Mouse (Mus musculus) fibroblast of lung, adult 2 months (primary cell): ENCODE data around the gene Edem1.
"Not testable (repeated sequence)": the region's sequence is repeated elsewhere in the genome, so short reads cannot be mapped to it uniquely, and the experiment has no call there.

ENCODE experiments used
- DNase-seq: peaks from one replicate; pipeline ENCODE4 v3.0.0-alpha.2; 2011; ENCODE audit warnings: low read depth

Edem1 gene

DNA sequence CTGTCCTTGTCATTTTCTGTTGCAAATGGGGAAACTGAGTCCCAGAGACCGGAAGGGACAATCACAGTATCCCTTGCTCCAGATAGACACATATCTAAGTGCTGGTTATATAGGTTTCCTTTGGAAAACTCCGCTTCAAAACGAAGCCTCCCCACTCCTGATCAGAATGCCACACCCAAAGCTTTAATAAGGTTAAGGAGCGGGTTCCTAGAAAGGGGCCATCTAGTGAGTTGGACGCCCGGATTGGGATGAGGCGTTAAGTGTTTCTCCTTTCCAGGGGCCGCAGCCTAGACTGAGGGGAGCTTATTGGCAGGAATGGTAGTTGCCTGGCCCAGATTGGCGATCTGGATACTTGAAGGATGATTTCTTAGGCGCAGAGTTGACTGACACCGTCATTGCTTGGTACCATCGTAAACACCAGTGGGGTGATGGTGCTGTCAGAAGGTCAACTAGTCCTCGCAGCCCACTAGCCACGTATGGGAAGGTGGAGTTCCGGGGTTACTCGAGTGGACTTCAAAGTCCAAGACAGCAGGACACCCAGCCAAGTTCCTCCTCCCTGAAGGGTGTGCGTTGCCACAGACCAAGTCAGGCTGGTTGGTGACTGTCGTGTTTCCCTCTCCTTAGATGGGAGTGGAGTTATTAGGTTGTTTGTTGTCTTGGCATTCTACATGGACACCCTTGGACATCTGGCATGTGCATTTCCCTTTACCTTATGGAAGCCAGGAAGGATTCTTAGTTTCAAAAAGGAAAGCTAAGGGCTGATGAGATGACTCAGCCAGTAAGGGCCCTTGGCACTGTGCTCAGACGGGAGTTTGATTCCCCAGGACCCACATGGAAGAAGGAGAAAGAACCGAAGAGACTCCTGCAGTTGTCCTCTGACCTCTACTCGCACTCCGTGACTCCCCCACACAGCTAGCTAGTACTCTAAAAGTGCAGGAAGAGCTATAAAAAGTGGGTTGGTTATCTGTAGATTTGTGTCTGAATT is 1.2 kb downstream of the Edem1 start:
- DNase-seq, result no peak

- DNase-seq, result no peak
Measured at GRCm38 (mm10) chr6:108832170-108832569, 3.7 kb downstream of the Edem1 start.

DNA sequence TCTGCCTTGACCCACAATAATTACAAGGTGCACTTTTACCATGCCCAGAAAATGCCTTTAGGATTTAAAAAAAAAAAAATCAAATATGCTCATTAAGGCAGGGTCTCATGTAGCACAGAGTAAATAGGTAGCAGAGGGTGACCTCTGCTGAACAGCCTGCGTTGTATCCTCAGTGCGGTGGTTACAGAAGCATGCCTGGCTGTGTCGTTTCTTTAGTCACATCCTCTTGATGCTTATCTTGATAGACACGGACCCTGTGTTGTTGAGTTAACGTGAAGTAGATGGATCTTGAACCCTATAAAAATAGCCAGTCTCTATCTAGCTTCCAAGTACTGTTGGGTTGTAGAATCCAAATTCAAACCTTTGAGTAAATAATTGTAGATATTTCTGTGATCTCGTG is 4.5 kb downstream of the Edem1 start:
- DNase-seq, result no peak

DNA sequence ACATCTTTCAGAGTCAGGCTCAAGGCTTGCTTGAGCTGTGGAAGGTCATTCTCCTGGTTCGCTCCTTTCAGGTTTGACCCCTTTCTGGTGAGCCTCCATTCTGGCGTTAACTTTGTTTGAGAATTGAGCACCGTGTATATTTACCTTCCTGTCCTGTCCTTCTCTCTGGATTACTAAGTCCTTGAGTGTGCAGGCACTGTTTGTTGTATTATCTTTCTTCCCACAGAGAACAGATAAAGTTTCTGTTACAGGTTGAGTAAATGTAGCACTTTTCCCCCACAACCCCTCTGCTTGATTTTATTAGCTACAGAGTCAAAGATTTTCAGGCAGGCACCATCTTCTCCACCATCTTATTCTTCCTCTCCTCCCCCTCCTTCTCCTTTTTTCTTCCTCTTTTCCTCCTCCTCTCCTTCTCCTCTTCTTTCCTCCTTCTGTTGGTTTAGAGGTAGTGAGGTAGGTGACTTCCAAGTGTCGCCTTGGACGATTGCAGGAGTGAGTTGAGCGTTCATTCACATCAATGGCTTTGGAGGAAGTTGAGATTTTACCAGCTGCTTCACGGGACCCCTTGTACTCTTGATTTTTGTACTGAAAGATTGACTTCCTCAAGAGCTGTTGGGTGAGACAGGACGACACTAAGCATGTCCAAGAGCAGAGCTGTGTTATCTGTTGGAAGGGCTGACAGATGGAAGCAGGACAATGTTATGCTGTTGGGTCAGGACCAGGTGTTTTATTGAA is 5.7 kb downstream of the Edem1 start:
- no peak for DNase-seq

GRCm38 (mm10) chr6:108835765-108836691 is 7.6 kb downstream of the Edem1 start:
- DNase-seq, result peak; percentile 63

- DNase-seq, result no peak
Measured at GRCm38 (mm10) chr6:108837081-108837480, 8.6 kb downstream of the Edem1 start.

- no peak for DNase-seq
Measured at GRCm38 (mm10) chr6:108837958-108838357, 9.5 kb downstream of the Edem1 start.

DNA sequence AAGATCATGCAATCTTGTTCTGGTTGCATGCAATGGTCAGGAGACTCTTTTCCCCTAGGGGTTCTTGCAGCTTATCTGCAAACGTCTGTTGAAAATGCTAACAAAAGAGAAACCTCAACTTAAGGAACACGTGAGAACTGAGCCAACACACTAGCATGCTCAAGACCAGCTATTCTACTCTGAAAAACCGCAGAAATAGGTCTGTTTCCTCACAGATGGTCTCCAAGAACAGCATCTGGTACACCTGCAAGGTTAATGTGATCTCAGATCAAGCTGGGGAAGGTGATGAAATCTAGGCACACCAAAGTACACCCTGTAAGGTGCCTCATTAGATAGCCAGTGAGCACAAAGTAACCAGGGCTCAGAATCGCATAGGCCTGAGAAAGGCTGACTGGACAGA is 11.0 kb downstream of the Edem1 start:
- no peak for DNase-seq

DNA sequence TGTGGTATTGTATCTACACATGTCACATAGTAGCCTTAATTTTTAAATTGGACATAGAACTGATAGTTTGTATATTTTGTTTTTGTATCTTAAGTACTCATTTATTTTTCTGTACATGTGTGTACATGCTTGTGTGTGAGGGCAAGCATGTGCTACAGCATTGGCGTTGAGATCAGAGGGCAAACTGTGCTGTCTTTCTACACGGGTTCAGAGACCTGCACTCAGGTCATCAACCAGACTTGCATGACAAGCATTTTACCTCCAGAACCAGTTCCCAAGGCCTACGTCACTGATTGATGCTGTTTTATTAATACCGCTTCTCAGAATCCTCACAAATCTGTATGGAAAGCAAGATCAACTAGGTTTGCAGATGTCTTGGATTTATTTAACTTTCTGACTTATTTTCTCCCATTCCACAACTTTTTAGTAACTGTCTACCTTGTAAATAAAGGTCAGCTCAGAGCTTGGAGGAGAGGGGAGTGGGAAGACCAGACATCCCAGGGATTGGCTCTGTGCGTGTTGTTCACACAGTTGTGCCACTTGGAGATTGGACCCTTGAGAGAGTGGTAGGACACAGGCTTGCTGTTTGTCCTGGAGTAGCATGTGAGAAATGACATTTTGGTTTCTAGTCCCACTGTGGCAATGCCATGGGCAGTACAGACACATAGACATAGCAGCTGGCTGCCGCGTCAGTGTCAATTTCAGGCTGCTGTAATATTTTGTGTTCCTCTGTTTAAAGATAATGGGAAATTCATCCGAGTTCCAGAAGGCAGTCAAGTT is 12.6 kb downstream of the Edem1 start:
- no peak for DNase-seq

GRCm38 (mm10) chr6:108843664-108844063 is 15.2 kb downstream of the Edem1 start:
- peak; percentile 85 for DNase-seq

- DNase-seq, result no peak
Measured at GRCm38 (mm10) chr6:108844093-108844492, 15.7 kb downstream of the Edem1 start.

DNA sequence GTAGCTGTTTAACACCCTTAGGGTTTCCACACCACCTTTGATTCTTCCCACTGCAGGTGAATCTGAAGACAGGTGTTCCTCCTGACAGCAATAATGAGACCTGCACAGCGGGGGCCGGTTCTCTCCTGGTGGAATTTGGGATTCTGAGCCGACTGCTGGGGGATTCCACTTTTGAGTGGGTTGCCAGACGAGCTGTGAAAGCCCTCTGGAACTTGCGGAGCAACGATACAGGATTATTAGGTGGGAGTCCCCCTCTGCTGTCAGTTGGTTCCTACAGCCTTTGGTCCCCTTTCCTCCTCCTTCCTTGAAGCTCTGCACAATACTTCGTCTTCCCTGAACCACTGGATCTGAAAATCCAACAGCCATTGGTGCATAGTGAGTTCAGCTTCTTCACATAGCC is 16.3 kb downstream of the Edem1 start:
- DNase-seq, result no peak

DNA sequence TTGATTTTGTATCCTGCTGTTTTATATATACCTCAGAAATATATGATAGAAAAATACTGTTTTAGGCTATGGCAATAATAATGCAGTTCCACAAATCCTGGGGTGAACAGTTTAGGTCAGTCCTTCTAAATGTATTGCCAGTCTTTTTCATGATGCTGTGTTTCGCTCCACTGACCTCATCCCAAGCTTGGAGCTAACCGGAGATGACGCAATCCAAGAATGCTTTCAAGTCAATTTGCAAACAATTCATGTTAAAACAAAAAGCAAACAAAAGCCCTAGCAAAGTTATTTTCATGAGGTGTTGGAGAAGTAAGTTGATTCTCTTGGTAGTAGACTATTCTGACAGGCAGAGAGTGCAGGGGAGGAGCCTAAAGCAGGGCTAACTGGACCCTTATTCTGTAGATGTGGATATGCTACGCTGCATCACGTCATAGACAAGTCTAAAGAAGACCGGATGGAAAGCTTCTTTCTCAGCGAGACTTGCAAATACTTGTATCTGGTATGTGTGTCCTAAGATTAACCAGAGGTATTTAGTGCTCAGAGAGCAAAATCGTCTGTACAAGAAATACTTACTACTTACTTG is 23.7 kb downstream of the Edem1 start:
- no peak for DNase-seq

- no peak for DNase-seq
Measured at GRCm38 (mm10) chr6:108852986-108853385, 24.5 kb downstream of the Edem1 start.

DNA sequence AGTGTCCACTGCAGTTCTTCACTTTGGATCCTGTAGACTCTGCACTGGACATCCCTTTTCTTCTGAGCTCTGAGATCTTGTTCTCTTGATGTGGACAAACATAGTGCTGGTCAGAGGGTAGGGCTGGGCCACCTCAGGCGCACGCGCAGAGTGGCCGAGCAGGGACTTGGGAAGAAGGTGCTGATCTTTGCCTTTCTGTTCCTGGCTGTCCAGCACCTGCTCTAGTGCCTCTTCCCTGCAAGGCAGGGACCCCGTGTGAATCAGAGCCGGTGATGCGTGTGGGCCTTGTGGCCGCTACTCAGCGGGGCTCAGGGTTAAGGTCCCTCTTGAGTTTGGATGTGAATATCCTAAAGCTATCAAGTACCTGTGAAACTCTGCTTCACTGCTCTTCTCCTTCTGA is 30.1 kb downstream of the Edem1 start:
- DNase-seq, result no peak

GRCm38 (mm10) chr6:108861226-108861625 is 32.8 kb downstream of the Edem1 start:
- DNase-seq, result no peak

DNA sequence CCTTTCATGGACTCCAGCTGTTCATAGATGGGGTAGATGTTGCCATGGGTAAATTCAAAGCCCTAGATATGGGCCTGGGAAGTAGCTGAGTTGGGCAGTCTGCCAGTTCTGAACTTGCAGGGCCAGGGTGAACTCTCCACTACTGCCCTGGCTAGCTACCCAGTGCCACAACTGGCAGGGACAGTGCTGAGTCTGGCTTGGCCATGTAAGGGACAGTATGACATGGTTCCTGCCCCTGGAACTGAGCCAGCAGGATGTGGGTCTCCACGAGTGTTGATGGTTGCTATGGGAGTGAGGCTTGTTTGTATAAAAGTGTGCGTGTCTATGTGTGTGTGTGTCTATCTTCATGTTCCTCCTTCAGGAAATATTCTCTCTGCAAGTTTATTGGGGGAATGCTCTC is 34.1 kb downstream of the Edem1 start:
- no peak for DNase-seq

DNA sequence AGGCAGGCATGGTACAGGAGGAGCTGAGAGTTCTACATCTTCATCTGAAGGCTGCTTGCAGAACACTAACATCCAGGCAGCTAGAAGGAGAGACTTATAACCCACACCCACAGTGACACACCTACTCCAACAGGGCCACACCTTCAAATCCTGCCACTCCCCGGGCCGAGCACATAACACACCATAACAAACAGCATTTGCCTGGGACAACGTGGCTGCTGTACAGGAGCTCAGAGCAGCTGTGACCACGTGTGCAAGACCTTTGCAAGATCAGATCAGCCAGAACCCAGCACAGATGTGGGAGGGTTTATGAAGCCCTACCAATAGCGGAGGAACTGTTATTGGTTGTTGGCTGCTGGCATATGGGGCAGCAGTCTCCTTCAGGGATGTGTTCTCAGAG is 37.9 kb downstream of the Edem1 start:
- no peak for DNase-seq

DNA sequence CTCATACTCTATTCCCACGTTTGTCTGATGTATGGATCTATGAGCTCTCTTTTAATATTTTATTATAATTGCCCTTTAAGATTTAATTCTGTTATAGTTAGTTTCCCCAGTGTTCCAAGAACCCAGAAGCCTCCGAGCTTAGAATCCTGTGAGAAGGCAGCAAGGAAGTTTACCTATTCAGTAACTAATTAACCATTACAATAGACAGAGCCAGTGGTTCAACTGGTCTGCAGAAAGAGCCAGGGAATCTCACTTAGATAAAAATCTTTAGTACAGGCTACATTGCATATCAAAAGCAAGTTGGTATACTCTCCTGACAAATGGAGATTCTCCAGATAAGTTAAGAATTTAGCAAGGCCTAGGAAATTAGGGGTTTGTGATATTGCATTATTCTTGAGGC is 40.6 kb downstream of the Edem1 start:
- not testable (repeated sequence) for DNase-seq

GRCm38 (mm10) chr6:108870421-108870820 is 42.0 kb downstream of the Edem1 start:
- DNase-seq, result no peak

DNA sequence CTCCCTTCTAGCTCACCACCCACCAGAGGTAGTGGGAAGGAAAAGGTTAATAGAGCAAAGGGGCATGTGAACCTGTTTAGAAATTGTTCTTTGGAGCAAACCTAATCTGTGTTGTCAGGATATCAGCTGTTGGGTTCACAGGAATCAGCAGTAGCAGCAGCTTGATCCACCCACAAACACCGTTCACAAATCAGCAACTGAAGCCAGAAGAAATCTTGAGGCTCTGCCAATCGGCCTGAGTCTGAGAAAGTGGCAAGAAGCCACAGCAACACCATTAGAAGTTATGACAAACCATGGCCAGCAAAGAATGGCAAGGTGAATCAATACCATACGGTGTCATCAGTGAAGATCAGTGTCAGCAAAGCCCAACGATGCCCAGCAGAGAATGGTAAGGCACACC is 42.8 kb downstream of the Edem1 start:
- DNase-seq, result no peak
